Mouse (Mus musculus): Measurements from ENCODE around the gene Sox1.

Sox1 gene

DNA sequence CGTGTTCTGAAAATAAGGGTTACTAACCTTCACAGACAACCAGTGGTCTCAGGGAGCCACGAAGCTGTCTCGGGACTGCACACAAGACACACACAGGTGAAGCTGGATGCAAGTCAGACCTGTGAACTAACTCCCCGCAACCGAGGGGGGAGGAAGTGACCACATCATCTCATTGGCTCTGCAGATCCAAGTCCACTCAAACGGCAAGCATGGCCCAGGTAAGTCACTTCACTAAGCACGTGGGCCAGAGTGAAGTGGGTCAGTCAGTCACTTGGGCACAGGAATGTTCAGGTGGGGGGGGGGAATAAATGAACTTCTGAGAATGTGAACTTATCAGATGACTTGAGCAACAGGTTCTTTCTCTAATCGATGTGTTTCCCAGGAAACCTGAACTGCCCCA, 30.8 kb downstream of the Sox1 start:
- no peak for DNase-seq (ENCODE audit: low read depth, low spot score)

- DNase-seq (ENCODE audit: low read depth, low spot score): no peak
Observed at GRCm38 (mm10) chr8:12427346-12427745, 32.3 kb downstream of the Sox1 start.

- peak; percentile 66 for DNase-seq (ENCODE audit: low read depth, low spot score)
Observed at GRCm38 (mm10) chr8:12427886-12428799, 33.0 kb downstream of the Sox1 start.

GRCm38 (mm10) chr8:12428931-12429330, 33.8 kb downstream of the Sox1 start:
- peak; percentile 20 for DNase-seq (ENCODE audit: low read depth, low spot score)

GRCm38 (mm10) chr8:12429601-12430172, 34.6 kb downstream of the Sox1 start:
- DNase-seq (ENCODE audit: low read depth, low spot score): no peak

- peak; percentile 82 for DNase-seq (ENCODE audit: low read depth, low spot score)
Observed at GRCm38 (mm10) chr8:12430173-12430899, 35.2 kb downstream of the Sox1 start.

- no peak for DNase-seq (ENCODE audit: low read depth, low spot score)
Observed at GRCm38 (mm10) chr8:12430900-12431737, 36.0 kb downstream of the Sox1 start.

GRCm38 (mm10) chr8:12431738-12432055, 36.6 kb downstream of the Sox1 start:
- peak; percentile 97 for DNase-seq (ENCODE audit: low read depth, low spot score)

DNA sequence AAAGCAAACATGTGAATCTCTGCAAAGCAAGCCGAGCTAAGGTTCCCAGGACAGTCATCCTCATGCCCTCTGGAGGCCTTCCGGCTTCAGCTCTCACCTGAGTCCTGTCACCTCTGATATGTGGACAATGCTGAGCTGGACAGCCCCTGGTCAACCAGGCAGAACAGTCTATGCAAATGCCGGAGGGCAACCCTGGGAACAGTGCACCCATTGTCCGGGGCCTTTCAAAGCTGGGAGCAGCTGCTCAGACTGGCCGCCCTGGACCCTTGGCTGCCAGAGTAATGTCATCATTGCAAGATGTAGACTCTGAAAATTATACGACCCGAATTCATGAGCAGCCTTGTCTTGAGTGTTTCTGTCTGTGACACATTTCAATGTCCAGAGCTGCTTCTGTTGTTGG, 37.5 kb downstream of the Sox1 start:
- no peak for DNase-seq (ENCODE audit: low read depth, low spot score)

- DNase-seq (ENCODE audit: low read depth, low spot score): no peak
Observed at GRCm38 (mm10) chr8:12434771-12435170, 39.7 kb downstream of the Sox1 start.

GRCm38 (mm10) chr8:12438021-12438420, 42.9 kb downstream of the Sox1 start:
- peak; percentile 61 for DNase-seq (ENCODE audit: low read depth, low spot score)

DNA sequence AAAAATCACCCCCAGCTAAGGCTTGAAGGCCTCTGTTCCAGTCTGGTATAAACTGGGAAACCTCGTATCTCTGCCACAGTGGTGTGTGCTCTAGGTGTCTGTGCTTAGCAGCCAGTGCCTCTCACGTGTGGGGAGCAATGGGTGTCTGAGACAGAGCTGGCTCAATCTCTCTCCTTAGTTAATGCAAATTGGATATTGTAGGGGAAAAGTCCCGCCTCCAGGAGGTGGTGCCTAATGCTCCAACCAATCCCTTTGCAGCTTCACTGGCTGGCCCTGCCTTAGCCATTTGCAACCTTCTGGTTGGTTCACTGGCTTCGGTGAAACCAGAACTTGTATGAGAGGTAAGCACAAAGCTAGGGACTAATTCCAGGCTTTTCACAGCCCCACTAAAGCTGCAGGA, 43.9 kb downstream of the Sox1 start:
- DNase-seq (ENCODE audit: low read depth, low spot score): peak; percentile 98

DNA sequence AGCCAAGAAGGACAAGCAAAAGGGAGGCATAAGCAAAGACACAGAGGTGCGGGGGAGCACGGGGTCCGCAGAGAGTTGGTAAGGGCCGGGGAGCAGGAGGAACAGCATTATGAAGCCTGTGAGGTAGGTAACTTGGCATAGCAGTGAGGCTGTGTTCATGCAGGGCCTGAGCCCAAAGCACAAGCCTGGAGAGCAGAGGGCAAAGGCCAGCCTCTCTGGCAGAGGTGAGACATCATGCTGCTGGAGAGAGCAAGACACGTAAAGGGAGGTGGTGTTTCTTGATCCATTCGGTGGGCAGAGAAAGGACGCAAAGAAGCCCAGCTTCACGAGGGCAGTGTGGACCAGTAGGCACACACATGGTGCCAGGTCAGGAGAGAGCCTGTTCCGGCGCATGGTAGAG, 44.8 kb downstream of the Sox1 start:
- no peak for DNase-seq (ENCODE audit: low read depth, low spot score)

DNA sequence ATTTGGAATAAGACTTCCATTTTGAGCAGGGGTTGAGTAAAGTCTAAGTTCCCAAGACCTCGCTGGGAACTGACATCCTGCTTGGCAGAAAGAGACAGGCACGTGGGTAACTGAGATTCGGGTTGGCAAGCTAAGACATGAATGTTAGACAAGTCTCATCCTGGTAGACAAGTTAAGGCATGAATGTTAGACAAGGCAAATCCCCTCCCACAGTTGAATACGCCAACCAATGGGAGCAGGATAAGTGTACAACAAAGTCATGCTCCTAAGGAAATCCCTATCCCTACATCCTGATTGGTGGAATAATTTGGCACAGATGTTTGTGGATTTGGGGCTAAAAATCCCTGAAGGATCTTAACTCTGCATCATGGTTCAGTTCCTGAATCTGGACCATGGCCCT, 45.9 kb downstream of the Sox1 start:
- DNase-seq (ENCODE audit: low read depth, low spot score): peak; percentile 67

GRCm38 (mm10) chr8:12445258-12445657, 50.2 kb downstream of the Sox1 start:
- no peak for DNase-seq (ENCODE audit: low read depth, low spot score)

- peak; percentile 52 for DNase-seq (ENCODE audit: low read depth, low spot score)
Observed at GRCm38 (mm10) chr8:12445926-12446680, 51.0 kb downstream of the Sox1 start.

All from R1 (cell line).